Mouse (Mus musculus) bone marrow macrophage, adult 2 months (primary cell): ENCODE results near the gene Scn2b.

Source experiments
- CTCF ChIP-seq: IDR thresholded peaks from 2 replicates; pipeline ENCODE4 v1.5.1; 2012; ENCODE audit warnings: low read depth, mild to moderate bottlenecking, low read length, moderate library complexity
- POLR2A ChIP-seq: IDR thresholded peaks from 2 replicates; pipeline ENCODE4 v1.6.1; 2012; ENCODE audit warnings: mild to moderate bottlenecking, low read depth, low read length, borderline replicate concordance

DNA sequence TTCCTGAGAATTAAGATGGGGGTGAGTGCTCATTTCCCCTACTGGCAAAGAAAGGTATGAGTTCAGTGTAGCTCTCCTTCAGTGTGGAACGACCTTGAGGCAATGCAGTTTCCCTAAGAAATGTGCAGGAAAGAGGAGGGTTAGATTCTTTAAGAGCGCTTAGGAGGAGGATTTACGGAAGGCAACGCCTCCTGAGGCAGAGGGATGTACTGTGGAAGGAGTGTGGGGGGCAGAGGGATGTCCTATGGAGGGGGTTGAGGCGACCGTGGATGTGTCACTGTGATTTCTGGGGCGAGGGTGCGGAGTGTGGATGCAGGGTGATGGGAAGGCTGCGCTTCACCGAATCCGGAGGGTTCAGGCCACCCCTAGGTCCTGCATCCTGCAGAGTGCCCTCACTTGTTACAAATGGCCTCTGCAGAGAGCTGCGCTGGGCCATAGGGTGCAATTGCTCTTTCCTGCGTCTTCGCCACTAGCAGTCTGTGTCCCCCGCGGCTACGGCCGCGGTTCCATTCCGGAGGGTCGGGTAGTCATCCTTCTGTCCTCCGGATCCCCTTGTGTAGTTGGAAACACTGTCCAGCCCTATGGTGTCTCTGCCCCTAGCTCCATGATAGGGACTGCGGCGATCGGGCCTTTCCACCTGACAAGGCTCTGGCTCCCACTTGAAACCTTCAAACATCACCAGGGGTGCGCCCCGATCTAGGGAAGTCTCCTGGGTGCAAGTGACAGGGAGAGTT, 28.1 kb downstream of the Scn2b start:
- TF ChIP-seq CTCF, result no peak
- TF ChIP-seq POLR2A, result no peak
